Mouse (Mus musculus): ENCODE data around the gene Tmeff1.

Gene Tmeff1

GRCm38 (mm10) chr4:48584421-48585240, at the start of gene Tmeff1:
Gene Tmeff1, plus strand, starts transcription at chr4:48585174.
- peak; percentile 27 for DNase-seq (ENCODE audit: low spot score)

- no peak for DNase-seq (ENCODE audit: low spot score)
Measured at GRCm38 (mm10) chr4:48536275-48536674, 48.7 kb upstream of the Tmeff1 start.

GRCm38 (mm10) chr4:48537024-48537423, 48.0 kb upstream of the Tmeff1 start:
- no peak for DNase-seq (ENCODE audit: low spot score)

GRCm38 (mm10) chr4:48538581-48538980, 46.4 kb upstream of the Tmeff1 start:
- DNase-seq (ENCODE audit: low spot score), result no peak

GRCm38 (mm10) chr4:48539841-48540575, 45.0 kb upstream of the Tmeff1 start, which contains the start of gene Msantd3:
Gene Msantd3, plus strand, starts transcription at chr4:48539935.
- DNase-seq (ENCODE audit: low spot score), result peak; percentile 40

GRCm38 (mm10) chr4:48540576-48541111, 44.3 kb upstream of the Tmeff1 start:
- peak; percentile 26 for DNase-seq (ENCODE audit: low spot score)

- no peak for DNase-seq (ENCODE audit: low spot score)
Measured at GRCm38 (mm10) chr4:48541526-48542250, 43.3 kb upstream of the Tmeff1 start.

- no peak for DNase-seq (ENCODE audit: low spot score)
Measured at GRCm38 (mm10) chr4:48542351-48542750, 42.6 kb upstream of the Tmeff1 start.

GRCm38 (mm10) chr4:48543071-48543865, 41.7 kb upstream of the Tmeff1 start:
- no peak for DNase-seq (ENCODE audit: low spot score)

- no peak for DNase-seq (ENCODE audit: low spot score)
Measured at GRCm38 (mm10) chr4:48544141-48544540, 40.8 kb upstream of the Tmeff1 start.

- no peak for DNase-seq (ENCODE audit: low spot score)
Measured at GRCm38 (mm10) chr4:48545966-48546365, 39.0 kb upstream of the Tmeff1 start.

GRCm38 (mm10) chr4:48546568-48547496, 38.1 kb upstream of the Tmeff1 start:
- DNase-seq (ENCODE audit: low spot score), result no peak

GRCm38 (mm10) chr4:48548393-48549045, 36.5 kb upstream of the Tmeff1 start:
- DNase-seq (ENCODE audit: low spot score), result no peak

- no peak for DNase-seq (ENCODE audit: low spot score)
Measured at GRCm38 (mm10) chr4:48549661-48550060, 35.3 kb upstream of the Tmeff1 start.

GRCm38 (mm10) chr4:48552486-48553064, 32.4 kb upstream of the Tmeff1 start:
- DNase-seq (ENCODE audit: low spot score), result no peak

- DNase-seq (ENCODE audit: low spot score), result no peak
Measured at GRCm38 (mm10) chr4:48554132-48554531, 30.8 kb upstream of the Tmeff1 start.

- no peak for DNase-seq (ENCODE audit: low spot score)
Measured at GRCm38 (mm10) chr4:48555729-48556128, 29.2 kb upstream of the Tmeff1 start.

GRCm38 (mm10) chr4:48559652-48560051, 25.3 kb upstream of the Tmeff1 start:
- DNase-seq (ENCODE audit: low spot score), result no peak

GRCm38 (mm10) chr4:48561824-48562223, 23.1 kb upstream of the Tmeff1 start:
- DNase-seq (ENCODE audit: low spot score), result no peak

Measured in ovary, postnatal 10 days (tissue).